Mouse (Mus musculus) hindbrain, embryonic 11.5 days (tissue): ENCODE measurements at regions not wholly inside any gene's neighbourhood (a gene's known extent, or its start where the extent isn't known, plus 50 kb on each side); places are given as distances from the start of the nearest gene placed in this dataset.

ENCODE experiments used
- ATAC-seq: fragments of 200-750 bp; cut with Nextera tagmentation; 2 replicates; pipeline ENCODE4 v1.8.0; 2017; ENCODE audit warnings: mild to moderate bottlenecking, moderate TSS enrichment, moderate library complexity; ENCODE audit not compliant: low FRiP score
- DNase-seq: peaks from one replicate; pipeline ENCODE4 v3.0.0-alpha.2; 2015; ENCODE audit warnings: low spot score
- H3K27ac ChIP-seq: fragments of 300-500 bp; sonication (generic); 2 replicates; pipeline ENCODE4 v1.5.1; 2014; ENCODE audit warnings: mild to moderate bottlenecking, low read depth, low read length
- H3K27me3 ChIP-seq: fragments of 300-500 bp; sonication (generic); 2 replicates; pipeline ENCODE4 v1.6.1; 2014; ENCODE audit warnings: mild to moderate bottlenecking, low read length, moderate library complexity, mixed read lengths; ENCODE audit not compliant: control insufficient read depth, insufficient read depth
- H3K36me3 ChIP-seq: fragments of 300-500 bp; sonication (generic); 2 replicates; pipeline ENCODE4 v1.6.1; 2014; ENCODE audit warnings: mild to moderate bottlenecking, low read length, moderate library complexity, mixed read lengths; ENCODE audit not compliant: control insufficient read depth, insufficient read depth
- H3K4me1 ChIP-seq: fragments of 300-500 bp; sonication (generic); replicated peaks from 2 replicates; pipeline ENCODE4 v1.6.1; 2014; ENCODE audit warnings: low read length, mixed read lengths; ENCODE audit not compliant: control insufficient read depth, insufficient read depth
- H3K4me2 ChIP-seq: fragments of 300-500 bp; sonication (generic); replicated peaks from 2 replicates; pipeline ENCODE4 v1.6.1; 2014; ENCODE audit warnings: mild to moderate bottlenecking, low read depth, low read length
- H3K4me3 ChIP-seq: fragments of 300-500 bp; sonication (generic); 2 replicates; pipeline ENCODE4 v1.5.1; 2014; ENCODE audit warnings: low read depth, low read length
- H3K9ac ChIP-seq: fragments of 300-500 bp; sonication (generic); 2 replicates; pipeline ENCODE4 v1.6.1; 2014; ENCODE audit warnings: low read depth, low read length
- H3K9me3 ChIP-seq: fragments of 300-500 bp; sonication (generic); 2 replicates; pipeline ENCODE4 v1.6.1; 2016; ENCODE audit warnings: low read length; ENCODE audit not compliant: control insufficient read depth
- WGBS: fragments of 180-500 bp; shearing (Covaris S2); extraction: QIAGEN DNeasy Blood & Tissue Kit; methylation state at CpG from one replicate; pipeline ENCODE4 v1.1.7; 2014; 5-methylcytosine and 5-hydroxymethylcytosine counted together

DNA sequence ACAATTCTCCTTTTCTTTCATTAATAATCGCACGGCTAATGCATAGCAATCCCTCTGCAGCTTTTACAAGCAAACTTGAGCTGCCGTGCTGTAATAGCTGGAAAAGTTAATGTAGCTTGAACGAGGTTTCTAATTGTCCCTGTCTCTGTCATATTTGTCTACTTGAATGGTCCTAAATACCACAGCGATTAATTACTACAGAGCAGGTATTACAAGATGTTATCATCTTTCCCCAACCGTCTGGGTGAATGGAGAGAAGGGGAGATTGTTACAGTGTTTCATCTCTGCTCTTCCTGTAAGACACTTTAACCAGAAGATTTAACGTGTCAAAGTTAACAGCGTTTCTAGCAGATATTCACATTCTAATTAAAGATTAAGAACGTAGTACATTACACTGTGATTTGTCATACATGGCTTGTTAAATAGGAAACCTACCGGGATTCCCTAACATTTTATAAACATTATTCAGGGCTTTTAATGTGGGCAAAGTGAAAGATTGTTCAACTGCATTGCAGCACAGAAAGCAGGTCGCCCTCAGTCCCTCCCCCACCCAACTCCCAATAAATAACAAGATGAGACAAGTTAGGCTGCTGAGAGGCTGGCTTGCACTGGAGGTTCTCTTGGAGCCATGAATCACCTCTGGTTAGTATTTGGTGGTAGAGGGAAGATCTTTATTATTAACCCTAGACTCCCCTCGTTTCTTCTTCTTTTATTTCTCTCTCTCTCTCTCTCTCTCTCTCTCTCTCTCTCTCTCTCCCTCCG, 436.2 kb upstream of the Pou3f3 start:
- Histone ChIP-seq H3K36me3 (no peaks in the 10 kb centered on the region), H3K27me3 (no peaks in the 10 kb centered on the region), H3K27ac (peak overlapping the region; percentile 93), H3K9me3 (no peaks in the 10 kb centered on the region), H3K4me2 (no peak overlapping the region), H3K4me1 (peaks cover 14% of the 10 kb centered on the region), H3K4me3 (no peak overlapping the region), H3K9ac (no peak overlapping the region; the same call in 1 of the 2 replicates)
- peak; percentile 41 for DNase-seq
- peak; percentile 38; the same call in 1 of the 2 replicates for ATAC-seq
- 49% methylated on average over 13 of the region's 13 CpGs for WGBS

DNA sequence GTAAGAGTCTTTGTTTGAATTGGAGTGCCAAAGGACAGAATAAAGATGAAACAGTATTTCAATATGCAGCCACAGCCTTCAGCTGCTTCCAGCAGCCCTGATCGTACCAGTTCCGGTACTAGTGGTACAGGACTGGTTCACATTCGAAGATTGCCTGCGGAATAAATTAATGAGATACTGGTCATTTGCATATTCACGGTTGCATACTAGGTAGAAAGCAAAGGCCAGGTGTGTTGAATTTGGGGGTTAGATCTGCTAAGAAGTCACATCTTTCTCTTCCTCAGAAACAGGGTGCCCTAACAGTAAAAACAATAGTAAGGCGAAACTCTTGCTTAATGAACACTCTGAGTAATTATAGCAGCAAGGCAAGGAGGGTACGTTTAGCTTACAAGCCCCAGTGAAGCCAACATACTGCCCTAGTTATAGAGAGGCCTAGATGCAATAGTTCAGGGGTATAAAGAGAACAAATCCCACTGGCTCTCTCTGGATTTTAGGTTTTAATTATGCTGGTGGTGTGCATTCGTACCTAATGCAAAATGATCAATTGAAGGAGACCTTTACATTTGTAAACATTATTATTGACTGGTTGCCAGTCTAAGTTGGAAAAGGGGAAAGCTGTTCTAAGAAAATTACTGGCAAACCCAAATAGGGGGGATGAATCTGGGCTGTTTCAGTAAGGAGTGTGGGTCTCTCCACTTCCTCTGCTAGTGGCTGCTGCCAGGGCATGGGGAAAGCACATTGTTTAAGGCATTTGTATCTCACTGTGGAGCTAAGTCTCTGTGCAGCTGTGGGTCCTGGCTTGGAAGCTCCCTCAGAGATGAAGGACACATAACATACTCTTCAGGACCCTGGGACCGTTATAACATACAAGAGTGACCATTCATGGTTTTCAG, 435.3 kb upstream of the Pou3f3 start:
- H3K27ac ChIP-seq: peak overlapping the region; percentile 93
- H3K4me2 ChIP-seq: peak overlapping the region; percentile 8; the same call in 1 of the 2 replicates
- H3K27me3 ChIP-seq: no peaks in the 10 kb centered on the region
- ATAC-seq: no peak
- DNase-seq: no peak
- H3K4me1 ChIP-seq: peaks cover 14% of the 10 kb centered on the region
- 0 out of 2 replicates have a peak overlapping the region, but pooled peaks have one; percentile 2 for H3K4me3 ChIP-seq
- H3K9me3 ChIP-seq: no peaks in the 10 kb centered on the region
- WGBS: 64% methylated on average over 9 of the region's 9 CpGs
- no peaks in the 10 kb centered on the region for H3K36me3 ChIP-seq
- peak overlapping the region; percentile 42 for H3K9ac ChIP-seq

- DNase-seq: no peak
- no peaks in the 10 kb centered on the region for H3K9me3 ChIP-seq
- no peak overlapping the region for H3K4me2 ChIP-seq
- ATAC-seq: no peak
- 27% methylated on average over 3 of the region's 3 CpGs for WGBS
- H3K36me3 ChIP-seq: no peaks in the 10 kb centered on the region
- no peaks in the 10 kb centered on the region for H3K27me3 ChIP-seq
- H3K9ac ChIP-seq: no peak overlapping the region
- H3K4me3 ChIP-seq: no peak overlapping the region
- peaks cover 14% of the 10 kb centered on the region for H3K4me1 ChIP-seq
- no peak overlapping the region for H3K27ac ChIP-seq
Observed at GRCm38 (mm10) chr1:42261031-42261430, 434.5 kb upstream of the Pou3f3 start.

- H3K4me2 ChIP-seq: peak overlapping the region; percentile 50
- peak overlapping the region; percentile 75 for H3K27ac ChIP-seq
- H3K4me3 ChIP-seq: peak overlapping the region; percentile 26
- peak; percentile 64 for DNase-seq
- peak overlapping the region; percentile 61 for H3K9ac ChIP-seq
- WGBS: 6% methylated on average over 13 of the region's 13 CpGs
- no peaks in the 10 kb centered on the region for H3K9me3 ChIP-seq
- H3K27me3 ChIP-seq: no peaks in the 10 kb centered on the region
- ATAC-seq: no peak; the same call in 1 of the 2 replicates
- H3K36me3 ChIP-seq: no peaks in the 10 kb centered on the region
- H3K4me1 ChIP-seq: peaks cover 14% of the 10 kb centered on the region
Observed at GRCm38 (mm10) chr1:42261800-42262199, 433.8 kb upstream of the Pou3f3 start.

- H3K27ac ChIP-seq: no peak overlapping the region
- no peaks in the 10 kb centered on the region for H3K36me3 ChIP-seq
- H3K9ac ChIP-seq: no peak overlapping the region
- no peaks in the 10 kb centered on the region for H3K9me3 ChIP-seq
- ATAC-seq (no peak), DNase-seq (peak; percentile 33)
- H3K4me2 ChIP-seq: peak overlapping the region; percentile 31
- H3K4me3 ChIP-seq: 0 out of 2 replicates have a peak overlapping the region, but pooled peaks have one; percentile 8
- no peaks in the 10 kb centered on the region for H3K27me3 ChIP-seq
- H3K4me1 ChIP-seq: peaks cover 13% of the 10 kb centered on the region
- WGBS: 44% methylated on average over 5 of the region's 5 CpGs
Observed at GRCm38 (mm10) chr1:42262606-42263005, 433.0 kb upstream of the Pou3f3 start.

GRCm38 (mm10) chr1:42277130-42277529, 418.4 kb upstream of the Pou3f3 start:
- no peak for DNase-seq
- no peak for ATAC-seq
- no peak overlapping the region for H3K9ac ChIP-seq
- no peak overlapping the region for H3K27ac ChIP-seq
- H3K4me3 ChIP-seq: no peak overlapping the region
- WGBS: 50% methylated on average over 8 of the region's 8 CpGs
- 0 out of 2 replicates have a peak, but pooled peaks cover 2% of the 10 kb centered on the region for H3K4me1 ChIP-seq
- H3K36me3 ChIP-seq: no peaks in the 10 kb centered on the region
- no peaks in the 10 kb centered on the region for H3K27me3 ChIP-seq
- H3K9me3 ChIP-seq: no peaks in the 10 kb centered on the region
- no peak overlapping the region for H3K4me2 ChIP-seq

GRCm38 (mm10) chr1:42295841-42296240, 399.7 kb upstream of the Pou3f3 start:
- no peak overlapping the region for H3K4me2 ChIP-seq
- H3K4me3 ChIP-seq: no peak overlapping the region
- H3K36me3 ChIP-seq: no peaks in the 10 kb centered on the region
- H3K9ac ChIP-seq: no peak overlapping the region
- H3K27ac ChIP-seq: no peak overlapping the region
- H3K27me3 ChIP-seq: no peaks in the 10 kb centered on the region
- DNase-seq (no peak), ATAC-seq (no peak)
- WGBS: 82% methylated on average over 10 of the region's 10 CpGs
- no peaks in the 10 kb centered on the region for H3K9me3 ChIP-seq
- no peaks in the 10 kb centered on the region for H3K4me1 ChIP-seq

DNA sequence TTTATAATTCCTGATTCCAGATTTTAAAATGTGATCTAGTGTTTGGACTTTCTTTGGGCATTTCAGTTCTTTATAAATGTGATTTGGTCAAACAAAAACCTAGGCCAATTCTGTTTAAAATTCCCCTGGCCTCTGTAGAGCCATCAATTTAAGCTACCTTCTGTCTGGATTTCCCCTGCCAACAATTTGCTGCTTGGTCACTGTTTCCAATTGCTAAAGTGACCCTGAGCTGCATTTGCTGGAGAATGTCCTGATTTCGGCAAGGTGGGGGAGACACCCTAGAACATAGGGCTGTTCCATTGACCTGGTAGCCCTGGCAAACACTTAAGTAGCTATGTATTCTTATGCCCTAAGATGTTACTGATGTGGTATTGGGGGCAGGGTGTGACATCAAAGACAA, 386.3 kb upstream of the Pou3f3 start:
- no peaks in the 10 kb centered on the region for H3K36me3 ChIP-seq
- no peaks in the 10 kb centered on the region for H3K9me3 ChIP-seq
- WGBS: 85% methylated on average over 1 of the region's 1 CpGs
- H3K4me2 ChIP-seq: no peak overlapping the region
- no peak overlapping the region for H3K27ac ChIP-seq
- DNase-seq (no peak), ATAC-seq (no peak)
- H3K27me3 ChIP-seq: no peaks in the 10 kb centered on the region
- no peaks in the 10 kb centered on the region for H3K4me1 ChIP-seq
- H3K9ac ChIP-seq: no peak overlapping the region
- no peak overlapping the region for H3K4me3 ChIP-seq
